Mouse (Mus musculus) layer of hippocampus, adult 18-20 months (tissue): ENCODE measurements around the gene Slc35c2. TPM values are rescaled to one million over a fixed set of nuclear protein-coding genes. Genes with fewer than 3 reads are reported as not detected.

Experiments
- DNase-seq, 2 experiments: peaks; one replicate each; pipeline ENCODE4 v3.0.0; 2022; ENCODE audit warnings: low spot score in 2 of 2
- total RNA-seq, 2 experiments: library from RNA; stranded (reverse); gene quantifications; 2 replicates each; pipeline ENCODE4 v1.2.3; 2021

The Slc35c2 gene
- total RNA-seq, 2 experiments from 2014 or later, result 96.3 to 101 TPM

- no peak for DNase-seq
These were observed 45.9 kb downstream of the Slc35c2 start for GRCm38 (mm10) chr2:165241786-165242185.

GRCm38 (mm10) chr2:165240371-165240770, 47.3 kb downstream of the Slc35c2 start:
- DNase-seq, result no peak

DNA sequence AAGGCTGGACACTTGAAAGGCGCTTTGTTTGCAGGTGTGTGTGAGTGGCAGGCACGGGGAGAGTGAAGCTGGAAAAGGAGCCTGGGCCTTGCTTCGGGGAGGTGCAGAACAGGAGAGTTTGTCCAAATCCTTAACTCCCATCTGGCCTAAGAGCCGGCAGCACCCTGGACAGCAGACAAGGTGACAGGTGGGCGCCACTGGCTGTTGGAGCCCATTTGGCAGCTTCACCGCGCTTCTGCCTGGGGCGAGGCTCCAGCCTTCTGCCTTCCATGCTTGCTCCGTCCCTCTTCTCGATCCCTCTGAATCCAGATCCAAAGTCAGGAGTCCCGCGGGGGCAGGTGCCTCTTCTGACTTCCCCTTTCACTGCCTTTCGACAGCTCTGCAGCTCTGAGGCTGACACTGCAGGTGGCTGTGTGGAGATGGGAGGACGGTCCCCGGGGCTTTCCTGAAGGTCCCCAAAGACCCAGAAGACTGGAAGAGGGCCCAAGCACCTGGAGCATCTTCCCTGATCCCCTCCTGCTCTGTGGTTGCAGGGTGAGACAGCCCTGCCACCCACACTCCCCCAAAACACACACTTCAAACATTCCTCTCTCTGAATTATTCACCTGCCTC, 48.0 kb downstream of the Slc35c2 start:
- DNase-seq, result no peak

DNA sequence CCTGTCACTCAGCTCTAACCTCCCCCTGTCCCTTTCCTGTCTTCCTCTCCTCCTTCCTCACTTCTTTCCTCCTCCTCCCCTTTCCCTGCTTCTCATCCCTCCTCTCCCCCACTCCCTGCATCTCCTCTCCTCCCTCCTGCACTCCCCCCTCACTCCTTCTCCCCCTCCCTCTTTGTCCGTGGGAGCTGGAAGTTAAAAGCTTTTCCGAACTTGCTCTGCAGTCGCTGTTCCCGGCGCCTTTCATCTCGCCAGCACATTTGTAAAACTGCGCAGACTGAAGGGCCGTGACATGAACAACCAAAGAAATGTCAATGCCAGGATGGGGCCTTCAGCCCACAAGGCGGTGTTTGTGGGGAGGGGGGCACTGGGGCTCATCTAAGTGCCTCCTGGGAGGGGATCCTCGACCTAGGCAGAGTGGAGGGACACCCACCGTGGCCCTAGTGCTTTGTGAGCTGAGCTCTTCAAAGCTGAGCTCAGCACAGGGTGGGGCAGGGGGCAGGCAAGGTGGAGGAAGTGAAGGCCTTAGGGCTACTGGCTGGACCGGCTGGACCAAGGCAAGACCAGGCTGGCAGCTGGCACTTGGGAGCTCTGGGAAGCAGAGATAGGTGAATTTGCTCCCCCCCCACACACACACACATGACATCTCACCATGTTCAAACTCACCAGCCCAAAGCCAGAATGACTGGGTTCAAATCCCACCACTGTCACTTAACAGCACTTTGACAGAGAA, 49.1 kb downstream of the Slc35c2 start:
- DNase-seq, result no peak

- peak; percentile 67 to 76 for DNase-seq
These were observed 52.9 kb downstream of the Slc35c2 start, which contains the start of gene Cdh22 for GRCm38 (mm10) chr2:165234613-165235291. Gene Cdh22, minus strand, starts transcription at chr2:165234853.

DNA sequence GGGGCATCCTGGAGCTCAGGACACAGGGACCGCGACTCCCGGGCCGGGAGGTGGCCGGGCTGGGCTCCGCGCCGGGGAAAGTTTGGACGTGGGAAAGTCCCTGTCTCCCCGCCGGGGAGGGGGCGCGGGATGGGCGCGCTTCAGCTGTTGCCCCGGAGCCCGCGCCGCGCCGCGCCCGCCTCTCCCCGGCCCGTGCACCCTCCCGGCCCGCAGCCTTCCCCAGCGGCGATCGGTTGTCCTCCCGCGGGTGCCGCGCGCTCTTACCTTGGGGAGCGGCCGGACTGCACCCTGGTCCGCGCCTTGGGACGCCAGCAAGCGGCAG, 53.4 kb downstream of the Slc35c2 start:
- DNase-seq, result no peak

DNA sequence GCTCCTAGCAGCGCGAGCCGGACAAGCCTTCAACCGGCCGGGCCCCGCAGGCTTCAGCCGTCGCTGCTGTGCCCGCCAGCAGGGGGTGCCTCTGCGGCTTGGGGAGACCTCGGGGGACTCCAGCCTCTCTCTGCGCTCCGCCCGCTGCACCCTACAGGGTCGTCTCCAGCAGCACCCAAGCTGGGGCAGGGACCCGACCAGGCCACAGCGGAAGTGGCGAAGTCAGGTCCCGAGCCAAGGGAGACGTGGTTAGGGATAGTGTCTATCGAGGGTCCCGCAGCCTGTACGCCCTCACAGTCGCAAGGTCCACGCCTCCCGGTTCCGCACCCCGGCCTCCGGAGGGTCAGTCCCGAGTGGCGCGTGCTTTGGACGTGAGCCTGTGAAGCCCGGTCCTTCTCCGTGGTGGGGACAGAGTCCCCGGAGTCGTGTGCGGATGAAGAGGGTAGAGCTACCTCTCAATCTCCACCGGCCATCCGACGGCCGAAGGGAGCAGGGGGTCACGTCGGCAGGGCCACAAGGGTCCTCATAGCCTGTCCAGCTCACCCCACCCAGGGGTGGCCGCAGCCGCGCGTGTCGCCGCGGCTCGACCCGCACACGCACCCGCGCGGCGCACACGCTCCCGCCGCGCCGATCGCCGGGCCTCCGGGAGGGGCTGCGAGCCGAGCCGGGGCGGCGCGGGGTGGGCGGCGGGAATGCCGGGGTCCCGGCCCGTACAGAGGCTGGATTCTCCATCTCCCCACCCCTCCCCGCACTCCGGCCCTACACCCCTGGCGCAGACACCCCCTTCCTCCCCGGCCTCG, 54.0 kb downstream of the Slc35c2 start:
- peak; percentile 9 to 52 for DNase-seq

- DNase-seq, result no peak
These were observed 58.6 kb downstream of the Slc35c2 start for GRCm38 (mm10) chr2:165229050-165229449.

Other genes with a start within 250 kb of the Slc35c2 start
- gene Cd40, start 232.2 kb downstream of the Slc35c2 start, total RNA-seq, result under 1 TPM; 0.10 to 0.28 TPM
- not detected for gene 1700025C18Rik, start 197.1 kb downstream of the Slc35c2 start, total RNA-seq
- gene Cdh22, start 53.0 kb downstream of the Slc35c2 start, total RNA-seq, result 10 to 100 TPM; 14.3 to 23.1 TPM
- gene Elmo2, start 38.6 kb upstream of the Slc35c2 start, total RNA-seq, result 100 to 1,000 TPM; 174 to 179 TPM
- under 1 TPM in 1 of 2 experiments, not detected in 1; 0.10 TPM for gene Zfp663, start 80.9 kb upstream of the Slc35c2 start, total RNA-seq
- gene Zfp334, start 100.4 kb upstream of the Slc35c2 start, total RNA-seq, result 10 to 100 TPM; 14.6 to 15.9 TPM
- gene Ocstamp, start 112.5 kb upstream of the Slc35c2 start, total RNA-seq, result not detected
- 1 to 10 TPM; 7.2 to 9.3 TPM for gene Slc13a3, start 185.4 kb upstream of the Slc35c2 start, total RNA-seq
- gene Trp53rka, start 205.5 kb upstream of the Slc35c2 start, total RNA-seq, result 10 to 100 TPM; 19.2 to 21.7 TPM
- 1 to 10 TPM in 1 of 2 experiments, under 1 TPM in 1; 0.99 to 1.5 TPM for gene Slc2a10, start 215.9 kb upstream of the Slc35c2 start, total RNA-seq